Mouse (Mus musculus): ENCODE measurements at regions not wholly inside any gene's neighbourhood (a gene's known extent, or its start where the extent isn't known, plus 50 kb on each side); places are given as distances from the start of the nearest gene placed in this dataset.
A peak's percentile ranks its signal among the peaks of the same experiment; 100 is the strongest.

DNA sequence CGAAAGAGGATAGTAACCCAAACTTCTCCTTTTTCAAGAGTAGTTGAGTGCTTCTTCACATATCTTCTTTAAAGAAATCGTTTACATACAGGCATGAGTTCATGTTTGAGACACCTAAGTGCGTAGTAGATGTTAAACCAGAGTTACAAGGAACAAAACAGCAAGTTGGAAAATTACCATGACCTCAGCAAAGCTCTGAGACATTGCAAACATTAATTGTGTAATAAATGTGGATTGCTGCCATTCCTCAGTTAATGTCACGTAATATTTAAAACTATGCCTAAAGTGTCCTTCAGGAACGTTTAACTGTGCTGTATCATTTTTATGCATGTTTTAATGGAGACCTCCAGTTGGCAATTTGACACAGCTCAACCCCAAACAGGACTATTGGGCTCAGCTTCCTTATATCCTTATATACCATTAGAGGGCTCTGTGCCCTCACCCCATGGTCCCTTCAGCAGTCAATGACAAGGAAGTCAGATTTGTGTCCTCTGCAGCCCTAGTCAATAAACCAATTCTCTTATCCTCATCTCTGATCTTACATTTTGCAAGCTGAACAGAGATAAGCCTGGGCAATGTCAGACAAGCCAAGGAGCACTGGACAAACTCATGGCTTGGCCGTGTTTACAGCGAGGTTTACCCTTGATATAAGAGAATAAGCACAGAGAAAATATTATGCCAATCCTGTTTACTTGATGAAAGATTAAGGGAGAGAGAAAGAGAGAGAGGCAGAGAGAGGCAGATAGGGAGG lies 513.9 kb downstream of the Dcdc2c start:
- Histone ChIP-seq H3K4me2 (replicated peaks; ENCODE audit: low read depth, low read length) (no peak overlapping the region), H3K4me1 (ENCODE audit: insufficient read depth, low read length) (no peaks in the 10 kb centered on the region), H3K4me3 (ENCODE audit: low read length) (no peak overlapping the region), H3K9me3 (ENCODE audit: low read length) (no peaks in the 10 kb centered on the region), H3K27me3 (ENCODE audit: insufficient read depth, low read length) (no peaks in the 10 kb centered on the region), H3K9ac (replicated peaks; ENCODE audit: low read length) (no peak overlapping the region), H3K36me3 (ENCODE audit: insufficient read depth, low read length) (no peaks in the 10 kb centered on the region), H3K27ac (ENCODE audit: low read length) (no peak overlapping the region)
- WGBS = 70% methylated on average over 7 of the region's 7 CpGs
- ATAC-seq (ENCODE audit: low FRiP score, low TSS enrichment) = no peak

DNA sequence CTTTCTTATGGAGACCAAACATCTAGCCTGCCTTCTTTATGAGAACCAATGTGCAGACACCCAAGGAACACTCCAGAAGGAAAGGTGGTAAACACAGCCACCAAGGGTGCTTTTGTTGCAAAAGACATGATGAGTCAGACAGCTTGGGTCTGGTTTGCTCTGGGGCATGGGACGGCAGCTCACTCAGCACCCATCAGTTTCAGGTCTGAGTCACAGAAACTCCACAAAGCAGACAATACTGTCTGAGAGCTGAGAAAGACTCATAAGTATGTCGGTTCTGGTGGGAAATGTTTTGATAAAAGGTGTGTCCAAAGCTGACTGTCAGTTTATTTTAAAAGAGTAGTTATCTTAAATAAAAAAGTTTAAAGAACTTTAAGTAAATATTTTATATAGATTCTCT lies 553.0 kb downstream of the Dcdc2c start:
- 74% methylated on average over 2 of the region's 2 CpGs for WGBS
- H3K4me3 ChIP-seq (ENCODE audit: low read length) = no peak overlapping the region

DNA sequence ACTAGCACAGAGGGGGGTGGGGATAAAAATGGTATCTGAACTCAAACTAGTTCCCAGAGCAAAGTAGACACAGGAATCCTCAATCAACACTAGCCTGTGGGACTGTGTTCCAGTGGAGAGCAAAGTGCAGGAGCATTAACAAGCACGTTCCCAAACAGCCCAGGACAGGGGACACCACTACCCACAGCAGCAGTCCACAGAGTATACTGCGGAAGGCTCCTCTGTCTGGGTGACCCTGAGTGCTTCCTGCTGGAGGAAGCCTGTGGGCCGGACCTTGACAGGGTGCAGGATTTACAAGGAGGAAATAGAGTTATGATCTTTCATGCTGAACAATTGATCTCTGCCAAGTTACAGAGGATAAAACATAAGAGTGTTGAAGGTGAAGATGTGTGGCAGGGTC lies 560.0 kb downstream of the Dcdc2c start:
- 21% methylated on average over 3 of the region's 3 CpGs for WGBS
- 0 out of 2 replicates have a peak, but pooled peaks have one; percentile 70 for ATAC-seq (ENCODE audit: low FRiP score, low TSS enrichment)
- no peaks in the 10 kb centered on the region for H3K4me1 ChIP-seq (ENCODE audit: insufficient read depth, low read length)

More for the DNA sequence above, 553.0 kb downstream of the Dcdc2c start:
- no peak overlapping the region for H3K4me2 ChIP-seq (replicated peaks; ENCODE audit: low read depth, low read length)
- H3K4me1 ChIP-seq (ENCODE audit: insufficient read depth, low read length) = no peaks in the 10 kb centered on the region
- no peak for ATAC-seq (ENCODE audit: low FRiP score, low TSS enrichment)
- H3K36me3 ChIP-seq (ENCODE audit: insufficient read depth, low read length) = no peaks in the 10 kb centered on the region
- no peak overlapping the region for H3K27ac ChIP-seq (ENCODE audit: low read length)
- H3K9me3 ChIP-seq (ENCODE audit: low read length) = no peaks in the 10 kb centered on the region
- H3K27me3 ChIP-seq (ENCODE audit: insufficient read depth, low read length) = no peaks in the 10 kb centered on the region
- no peak overlapping the region for H3K9ac ChIP-seq (replicated peaks; ENCODE audit: low read length)

DNA sequence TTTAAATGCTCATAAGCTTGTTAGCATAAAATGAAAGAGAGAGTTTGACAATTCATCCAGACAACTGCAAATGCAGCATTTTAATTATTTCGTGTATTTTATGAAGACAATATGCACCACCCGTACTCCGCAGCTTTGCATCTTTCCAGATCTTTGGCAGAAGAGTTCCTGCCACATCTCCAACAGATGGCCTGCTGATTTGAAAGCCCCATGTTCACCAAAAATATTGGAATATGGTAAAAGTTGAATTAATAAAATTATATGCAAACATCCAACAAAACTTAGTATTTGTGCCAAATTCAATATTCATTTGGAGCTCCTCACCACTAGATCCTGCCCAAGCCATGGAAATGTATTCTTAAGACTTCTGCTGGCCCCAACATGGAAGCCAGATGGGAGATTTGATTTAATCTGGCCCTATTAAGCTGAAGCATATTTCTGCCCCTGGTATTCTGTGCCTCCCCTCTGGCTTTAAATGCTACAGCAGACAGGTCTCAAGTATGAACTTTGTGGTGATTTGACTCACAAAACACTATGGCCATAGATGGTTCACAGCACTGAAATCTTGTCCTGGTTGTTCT lies 567.8 kb downstream of the Dcdc2c start:
- no peak for ATAC-seq (ENCODE audit: low FRiP score, low TSS enrichment)
- Histone ChIP-seq H3K36me3 (ENCODE audit: insufficient read depth, low read length) (no peaks in the 10 kb centered on the region), H3K9ac (replicated peaks; ENCODE audit: low read length) (no peak overlapping the region), H3K9me3 (ENCODE audit: low read length) (no peaks in the 10 kb centered on the region), H3K27ac (ENCODE audit: low read length) (no peak overlapping the region), H3K4me2 (replicated peaks; ENCODE audit: low read depth, low read length) (no peak overlapping the region), H3K4me3 (ENCODE audit: low read length) (no peak overlapping the region), H3K4me1 (ENCODE audit: insufficient read depth, low read length) (no peaks in the 10 kb centered on the region), H3K27me3 (ENCODE audit: insufficient read depth, low read length) (no peaks in the 10 kb centered on the region)
- 92% methylated on average over 3 of the region's 3 CpGs for WGBS

More for the DNA sequence above, 560.0 kb downstream of the Dcdc2c start:
- Histone ChIP-seq H3K9ac (replicated peaks; ENCODE audit: low read length) (no peak overlapping the region), H3K27me3 (ENCODE audit: insufficient read depth, low read length) (no peaks in the 10 kb centered on the region), H3K4me3 (ENCODE audit: low read length) (no peak overlapping the region), H3K36me3 (ENCODE audit: insufficient read depth, low read length) (no peaks in the 10 kb centered on the region), H3K9me3 (ENCODE audit: low read length) (no peaks in the 10 kb centered on the region), H3K4me2 (replicated peaks; ENCODE audit: low read depth, low read length) (no peak overlapping the region), H3K27ac (ENCODE audit: low read length) (no peak overlapping the region)

DNA sequence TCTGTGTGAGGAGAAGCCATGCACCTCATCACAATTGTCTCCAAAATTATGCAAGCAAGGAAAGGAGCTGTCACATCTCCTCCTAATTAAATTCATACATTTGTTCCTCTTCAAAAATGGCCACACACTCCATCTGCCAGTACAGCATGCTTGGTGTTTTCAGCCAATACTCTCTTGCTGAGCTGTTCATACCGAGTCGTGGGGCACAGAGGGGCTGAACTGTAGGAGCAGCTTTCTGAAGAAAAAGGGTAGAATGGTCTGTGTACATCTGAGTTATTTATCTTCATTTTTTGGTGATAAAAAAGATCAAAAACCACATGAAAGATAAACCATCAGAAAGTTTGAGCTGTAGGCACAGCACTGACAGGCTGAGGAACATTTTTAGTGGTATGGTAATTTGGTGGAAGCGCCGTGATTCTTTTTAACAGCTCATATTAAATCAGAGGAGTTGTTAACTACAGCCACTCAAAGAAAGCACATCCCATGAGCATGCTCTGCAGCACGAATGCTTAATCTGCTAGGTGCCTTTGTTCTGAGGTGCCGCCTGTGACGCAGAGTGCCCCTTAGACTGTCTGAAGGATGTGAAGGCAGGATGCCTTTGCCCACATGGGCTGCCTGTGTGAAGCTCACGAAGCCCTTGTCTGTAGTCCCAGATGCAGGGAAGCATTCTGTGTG lies 573.8 kb downstream of the Dcdc2c start:
- Histone ChIP-seq H3K4me3 (ENCODE audit: low read length) (no peak overlapping the region), H3K4me2 (replicated peaks; ENCODE audit: low read depth, low read length) (no peak overlapping the region), H3K9me3 (ENCODE audit: low read length) (no peaks in the 10 kb centered on the region), H3K27ac (ENCODE audit: low read length) (no peak overlapping the region), H3K27me3 (ENCODE audit: insufficient read depth, low read length) (no peaks in the 10 kb centered on the region), H3K36me3 (ENCODE audit: insufficient read depth, low read length) (no peaks in the 10 kb centered on the region), H3K4me1 (ENCODE audit: insufficient read depth, low read length) (no peaks in the 10 kb centered on the region), H3K9ac (replicated peaks; ENCODE audit: low read length) (no peak overlapping the region)
- 55% methylated on average over 8 of the region's 8 CpGs for WGBS
- no peak for ATAC-seq (ENCODE audit: low FRiP score, low TSS enrichment)

DNA sequence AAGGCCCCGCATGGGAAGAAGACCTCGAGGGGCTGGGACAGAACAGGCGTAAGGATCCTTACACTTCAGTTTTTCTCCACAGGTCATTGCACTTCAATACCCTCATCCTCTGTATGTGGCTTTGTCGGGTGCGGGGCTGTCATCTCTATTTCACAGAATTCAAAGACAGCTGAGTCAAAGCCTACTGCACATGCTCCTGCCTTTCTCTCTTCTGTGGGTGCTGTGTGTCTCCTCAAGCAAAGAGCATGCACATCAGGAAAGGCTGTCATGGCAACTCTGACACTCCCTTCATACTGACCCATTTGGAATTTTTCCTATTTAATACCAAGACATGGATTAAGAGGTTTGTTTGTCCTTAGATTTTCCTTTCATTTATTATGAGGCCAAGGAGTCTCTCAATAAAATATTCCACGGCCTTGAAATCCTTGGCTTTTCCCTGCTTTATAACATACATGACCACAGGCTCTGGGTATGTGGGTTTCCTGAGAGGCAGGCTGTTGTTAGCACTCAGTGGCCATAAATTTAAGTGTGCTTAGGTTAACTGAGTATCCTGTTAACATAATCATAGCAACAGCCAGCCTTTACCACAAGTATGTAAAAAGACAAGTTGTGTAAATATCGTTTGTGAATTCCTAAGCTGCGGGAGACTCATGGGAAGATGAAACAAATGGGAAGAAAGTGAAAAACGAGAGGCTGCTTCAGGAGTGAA lies 574.5 kb downstream of the Dcdc2c start:
- ATAC-seq (ENCODE audit: low FRiP score, low TSS enrichment) = no peak
- Histone ChIP-seq H3K4me2 (replicated peaks; ENCODE audit: low read depth, low read length) (no peak overlapping the region), H3K4me1 (ENCODE audit: insufficient read depth, low read length) (no peaks in the 10 kb centered on the region), H3K9me3 (ENCODE audit: low read length) (no peaks in the 10 kb centered on the region), H3K4me3 (ENCODE audit: low read length) (no peak overlapping the region), H3K27me3 (ENCODE audit: insufficient read depth, low read length) (no peaks in the 10 kb centered on the region), H3K27ac (ENCODE audit: low read length) (no peak overlapping the region), H3K9ac (replicated peaks; ENCODE audit: low read length) (no peak overlapping the region), H3K36me3 (ENCODE audit: insufficient read depth, low read length) (no peaks in the 10 kb centered on the region)
- 55% methylated on average over 9 of the region's 9 CpGs for WGBS

DNA sequence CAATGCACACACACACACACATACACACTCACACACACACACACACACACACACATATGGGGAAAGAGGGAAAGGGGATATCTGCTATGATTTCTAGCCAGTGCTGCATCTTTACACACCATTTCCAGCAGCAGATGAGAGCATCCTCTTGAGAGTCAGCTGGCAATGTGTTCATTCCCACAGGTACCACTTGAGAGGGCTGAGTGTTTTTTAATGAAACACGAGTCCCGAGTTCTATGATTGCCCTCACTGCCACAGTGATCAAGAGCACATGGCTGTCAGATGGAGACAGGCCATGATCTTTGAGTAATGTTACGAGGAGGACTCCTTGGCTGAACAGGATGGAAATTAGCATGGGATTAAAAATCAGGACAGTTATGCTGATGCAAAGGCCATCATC lies 589.3 kb downstream of the Dcdc2c start:
- Histone ChIP-seq H3K4me3 (ENCODE audit: low read length) (no peak overlapping the region), H3K27ac (ENCODE audit: low read length) (no peak overlapping the region), H3K9me3 (ENCODE audit: low read length) (no peaks in the 10 kb centered on the region), H3K36me3 (ENCODE audit: insufficient read depth, low read length) (no peaks in the 10 kb centered on the region), H3K4me1 (ENCODE audit: insufficient read depth, low read length) (no peaks in the 10 kb centered on the region), H3K4me2 (replicated peaks; ENCODE audit: low read depth, low read length) (no peak overlapping the region), H3K9ac (replicated peaks; ENCODE audit: low read length) (no peak overlapping the region), H3K27me3 (ENCODE audit: insufficient read depth, low read length) (no peaks in the 10 kb centered on the region)
- ATAC-seq (ENCODE audit: low FRiP score, low TSS enrichment) = no peak
- WGBS = 43% methylated on average over 3 of the region's 3 CpGs

DNA sequence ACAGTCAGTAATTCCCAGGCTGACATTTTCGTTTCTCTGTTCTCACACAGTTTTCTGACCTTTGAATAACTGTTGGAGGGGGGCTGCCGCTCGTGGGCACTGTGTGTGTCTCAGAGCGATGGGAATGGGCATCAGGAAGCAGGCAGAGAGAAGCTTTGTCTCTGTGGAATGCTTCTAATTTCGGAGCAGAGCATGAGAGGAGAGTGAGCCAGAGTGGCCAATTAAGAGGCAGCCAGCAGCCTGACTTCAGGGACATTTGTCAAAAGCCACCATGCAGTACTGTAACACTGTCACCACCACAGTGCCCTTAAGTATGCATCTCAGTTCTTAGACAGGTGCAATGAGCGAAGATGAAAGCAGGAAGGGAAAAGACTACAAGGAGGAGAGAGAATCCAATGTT lies 592.1 kb downstream of the Dcdc2c start:
- no peak overlapping the region for H3K4me3 ChIP-seq (ENCODE audit: low read length)
- no peaks in the 10 kb centered on the region for H3K36me3 ChIP-seq (ENCODE audit: insufficient read depth, low read length)
- H3K9ac ChIP-seq (replicated peaks; ENCODE audit: low read length) = no peak overlapping the region
- no peaks in the 10 kb centered on the region for H3K27me3 ChIP-seq (ENCODE audit: insufficient read depth, low read length)
- WGBS = 43% methylated on average over 6 of the region's 6 CpGs
- no peak overlapping the region for H3K4me2 ChIP-seq (replicated peaks; ENCODE audit: low read depth, low read length)
- H3K9me3 ChIP-seq (ENCODE audit: low read length) = no peaks in the 10 kb centered on the region
- no peak for ATAC-seq (ENCODE audit: low FRiP score, low TSS enrichment)
- H3K27ac ChIP-seq (ENCODE audit: low read length) = no peak overlapping the region
- no peaks in the 10 kb centered on the region for H3K4me1 ChIP-seq (ENCODE audit: insufficient read depth, low read length)

DNA sequence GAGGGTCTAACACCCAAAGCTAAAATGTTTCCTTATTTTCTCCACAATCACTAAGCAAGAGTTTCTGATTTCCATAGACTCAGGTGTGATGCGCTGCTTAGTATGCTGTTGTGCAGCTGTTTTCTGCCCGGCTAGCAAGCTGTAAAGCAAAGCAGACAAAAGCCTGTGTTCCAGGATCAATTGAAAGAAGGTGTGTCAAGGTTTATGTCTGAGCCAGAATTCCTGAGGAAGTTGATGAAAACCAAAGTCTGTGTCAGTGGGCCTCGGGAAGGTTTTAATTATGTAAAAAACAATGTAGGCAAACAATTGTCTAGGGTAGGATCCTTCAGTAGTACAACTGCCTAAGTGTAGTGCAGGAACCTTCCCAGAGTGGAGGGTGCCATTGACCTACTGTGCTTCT lies 604.6 kb downstream of the Dcdc2c start:
- Histone ChIP-seq H3K27me3 (ENCODE audit: insufficient read depth, low read length) (no peaks in the 10 kb centered on the region), H3K9me3 (ENCODE audit: low read length) (no peaks in the 10 kb centered on the region), H3K36me3 (ENCODE audit: insufficient read depth, low read length) (no peaks in the 10 kb centered on the region), H3K27ac (ENCODE audit: low read length) (no peak overlapping the region), H3K4me3 (ENCODE audit: low read length) (no peak overlapping the region), H3K4me1 (ENCODE audit: insufficient read depth, low read length) (peaks cover 18% of the 10 kb centered on the region), H3K9ac (replicated peaks; ENCODE audit: low read length) (no peak overlapping the region), H3K4me2 (replicated peaks; ENCODE audit: low read depth, low read length) (no peak overlapping the region)
- WGBS = 56% methylated on average over 3 of the region's 3 CpGs
- ATAC-seq (ENCODE audit: low FRiP score, low TSS enrichment) = no peak
